Mouse (Mus musculus) central nervous system, embryonic 11.5 days (tissue): ENCODE data around the gene Smyd3. TPM values are rescaled to one million over a fixed set of nuclear protein-coding genes. Genes with fewer than 3 reads are reported as not detected.

Experiments used
- polyA plus RNA-seq: library from polyadenylated mRNA; depleted of rRNA; stranded (reverse); fragments of >200 nt; gene quantifications from 2 replicates; pipeline ENCODE4 v1.2.3, GENCODE M21; 2012; rRNA removed

The Smyd3 gene
- polyA plus RNA-seq = 9.8 and 10.7 TPM in 2 replicates

GRCm38 (mm10) chr1:179517713-179518465 is at the start of gene Smyd3:
Gene Smyd3, minus strand, starts transcription at chr1:179518041.

GRCm38 (mm10) chr1:179545768-179546550 is 28.1 kb upstream of the Smyd3 start, which contains the start of the genes Tfb2m and Cnst:
Gene Tfb2m, minus strand, starts transcription at chr1:179546267.
Gene Cnst, plus strand, starts transcription at chr1:179546370.

Other genes starting within 250 kb of the Smyd3 start
- gene Tfb2m, start 28.2 kb upstream of the Smyd3 start, polyA plus RNA-seq = 16.6 and 20.5 TPM in 2 replicates
- 20.4 and 22.8 TPM in 2 replicates for gene Cnst, start 28.3 kb upstream of the Smyd3 start, polyA plus RNA-seq
- gene Sccpdh, start 150.2 kb upstream of the Smyd3 start, polyA plus RNA-seq = 43.2 and 51.2 TPM in 2 replicates
- 0.02 and 0.07 TPM in 2 replicates for gene Kif28, start 227.2 kb upstream of the Smyd3 start, polyA plus RNA-seq